In the genomic region with DNA sequence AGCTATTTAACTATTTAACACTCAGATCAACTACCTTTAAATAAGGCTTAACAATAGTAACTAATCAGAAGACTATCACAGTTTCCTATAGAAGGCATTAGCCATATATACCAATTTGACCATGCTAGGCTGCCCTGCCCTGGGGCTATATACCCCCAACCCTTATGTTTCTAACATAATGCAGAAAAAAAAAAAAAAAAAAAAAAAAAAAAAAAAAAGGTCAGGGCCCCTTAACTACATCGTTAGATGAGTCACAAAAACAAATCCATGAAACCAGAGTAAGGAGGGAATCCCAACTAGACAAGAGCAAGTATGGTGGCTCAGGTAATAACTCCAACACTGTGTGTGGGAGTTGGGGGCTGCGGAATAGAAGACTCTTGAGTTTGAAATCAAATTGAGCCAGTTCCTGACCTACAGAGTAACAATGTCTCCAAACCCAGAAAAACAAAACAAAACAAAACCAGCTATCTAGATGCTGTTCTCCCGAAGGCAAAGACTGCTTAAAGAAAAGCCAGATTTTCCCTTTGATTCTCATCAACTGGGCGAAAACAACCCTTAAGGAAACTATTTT, we compare ENCODE assay signal across 9 mouse cellular contexts. TPM values are rescaled to one million over a fixed set of nuclear protein-coding genes. Genes with fewer than 3 reads are reported as not detected.
DNase-seq lines count a peak whose midpoint lies in the region; ATAC-seq and TF ChIP-seq lines count a peak whose summit lies in the region.
"Had no signal": no experiment of that assay in that cellular context is flagged by ENCODE, and none has a peak within 500 bp of the region (broad histone marks: within the 10 kb centered on the region; RNA-seq: fewer than 3 reads in every experiment).

No protein-coding gene starts in this region.

- TF ChIP-seq POLR2A in bone marrow macrophage, adult 2 months (IDR thresholded peaks at IDR 0.05; ENCODE audit: borderline replicate concordance, low read depth, low read length), result no peak

- peaks cover 9% of the 10 kb centered on the region; the same call in 1 of the 2 replicates for H3K36me3 ChIP-seq in kidney, embryonic 15.5 days
- peaks cover 15% of the 10 kb centered on the region for H3K36me3 ChIP-seq in hindbrain, embryonic 14.5 days (replicated peaks; ENCODE audit: control insufficient read depth, insufficient read depth)
- no peaks in the 10 kb centered on the region for H3K36me3 ChIP-seq in midbrain, embryonic 15.5 days (replicated peaks)

- no peak for TF ChIP-seq CTCF in bone marrow macrophage, adult 2 months (IDR thresholded peaks at IDR 0.05; ENCODE audit: low read depth, low read length)

- peak overlapping the region; percentile 69 for H3K9ac ChIP-seq in kidney, embryonic 15.5 days
- peak overlapping the region; percentile 22; the same call in 1 of the 2 replicates for H3K9ac ChIP-seq in hindbrain, embryonic 14.5 days
- H3K9ac ChIP-seq in midbrain, embryonic 15.5 days, result peak overlapping the region; percentile 40; the same call in 1 of the 2 replicates

- no peak overlapping the region for H3K27ac ChIP-seq in kidney, embryonic 15.5 days
- H3K27ac ChIP-seq in bone marrow macrophage, adult 2 months (ENCODE audit: insufficient read depth, low read depth, low read length), result no peak overlapping the region
- H3K27ac ChIP-seq in hindbrain, embryonic 14.5 days, result no peak overlapping the region
- H3K27ac ChIP-seq in midbrain, embryonic 15.5 days, result no peak overlapping the region

- peak overlapping the region; percentile 91 for H3K4me3 ChIP-seq in kidney, embryonic 15.5 days (replicated peaks)
- H3K4me3 ChIP-seq in bone marrow macrophage, adult 2 months (ENCODE audit: insufficient read depth, low read length), result peak overlapping the region; percentile 89
- H3K4me3 ChIP-seq in hindbrain, embryonic 14.5 days (replicated peaks; ENCODE audit: low read length), result peak overlapping the region; percentile 43
- peak overlapping the region; percentile 80 for H3K4me3 ChIP-seq in midbrain, embryonic 15.5 days

- WGBS in kidney, embryonic 15.5 days, result 3% methylated on average over 4 of the region's 4 CpGs
- WGBS in hindbrain, embryonic 14.5 days, result 2% methylated on average over 4 of the region's 4 CpGs
- WGBS in midbrain, embryonic 15.5 days, result under 1% methylated on average over 4 of the region's 4 CpGs

- H3K4me2 ChIP-seq in kidney, embryonic 15.5 days, result peak overlapping the region; percentile 87
- H3K4me2 ChIP-seq in hindbrain, embryonic 14.5 days (replicated peaks), result peak overlapping the region; percentile 58
- peak overlapping the region; percentile 96 for H3K4me2 ChIP-seq in midbrain, embryonic 15.5 days

- peaks cover 22% of the 10 kb centered on the region for H3K4me1 ChIP-seq in kidney, embryonic 15.5 days
- peaks cover 3% of the 10 kb centered on the region; the same call in 1 of the 2 replicates for H3K4me1 ChIP-seq in bone marrow macrophage, adult 2 months (ENCODE audit: control insufficient read depth, insufficient read depth, low read length)
- H3K4me1 ChIP-seq in hindbrain, embryonic 14.5 days (replicated peaks; ENCODE audit: control insufficient read depth, insufficient read depth, low read length), result peaks cover 12% of the 10 kb centered on the region
- H3K4me1 ChIP-seq in midbrain, embryonic 15.5 days, result peaks cover 15% of the 10 kb centered on the region

- no peaks in the 10 kb centered on the region for H3K9me3 ChIP-seq in kidney, embryonic 15.5 days (replicated peaks)
- H3K9me3 ChIP-seq in hindbrain, embryonic 14.5 days (ENCODE audit: control insufficient read depth, low read length), result no peaks in the 10 kb centered on the region
- no peaks in the 10 kb centered on the region for H3K9me3 ChIP-seq in midbrain, embryonic 15.5 days

- no peak for ATAC-seq in kidney, embryonic 15.5 days (replicated peaks; ENCODE audit: low FRiP score)
- ATAC-seq in hindbrain, embryonic 14.5 days (ENCODE audit: low FRiP score), result no peak
- ATAC-seq in midbrain, embryonic 15.5 days (replicated peaks), result no peak

- no peak for DNase-seq in kidney, adult 8-10 months
- no peak for DNase-seq in hindbrain, embryonic 14.5 days (ENCODE audit: low spot score)
- DNase-seq in thymus, postnatal 25 days, result no peak
- DNase-seq in layer of hippocampus, adult 18-20 months (ENCODE audit: low spot score in 2 of 2), result no peak
- DNase-seq in thymus, postnatal 4 days, result no peak

- H3K27me3 ChIP-seq in kidney, embryonic 15.5 days, result no peaks in the 10 kb centered on the region
- no peaks in the 10 kb centered on the region for H3K27me3 ChIP-seq in hindbrain, embryonic 14.5 days (ENCODE audit: control insufficient read depth, insufficient read depth, low read length)
- H3K27me3 ChIP-seq in midbrain, embryonic 15.5 days (replicated peaks), result no peaks in the 10 kb centered on the region
- H3K27me3 ChIP-seq: Patski had no signal

RNA-seq across cellular contexts. Expression of gene Cenpp, which starts 0.7 kb away (rescaled TPM):
- polyA plus RNA-seq in kidney, embryonic 15.5 days (2015; fragmentation: Nextera tagmentation; extraction: Ambion mirVana), result 28.0 and 30.0 TPM in 2 replicates
- 6.9 and 8.3 TPM in 2 replicates for polyA plus RNA-seq in bone marrow macrophage, adult 2 months (2012; ENCODE audit: insufficient read depth, insufficient read length, missing spikeins)
- polyA plus RNA-seq in hindbrain, embryonic 14.5 days (2014; fragmentation: Nextera tagmentation; extraction: Ambion mirVana), result 8.1 and 8.3 TPM in 2 replicates
- polyA plus RNA-seq in midbrain, embryonic 15.5 days (2015; fragmentation: Nextera tagmentation; extraction: Ambion mirVana), result 5.7 and 6.2 TPM in 2 replicates
- total RNA-seq in layer of hippocampus, adult 18-20 months (2021), result 1 to 10 TPM in 1 of 2 experiments, under 1 TPM in 1; 0.52 to 1.3 TPM

RNA-seq across cellular contexts. Expression of gene Nol8, which starts 1.0 kb away (rescaled TPM):
- polyA plus RNA-seq in kidney, embryonic 15.5 days (2015; fragmentation: Nextera tagmentation; extraction: Ambion mirVana), result 16.3 and 20.6 TPM in 2 replicates
- polyA plus RNA-seq in bone marrow macrophage, adult 2 months (2012; ENCODE audit: insufficient read depth, insufficient read length, missing spikeins), result 8.7 and 13.0 TPM in 2 replicates
- 13.7 and 15.3 TPM in 2 replicates for polyA plus RNA-seq in hindbrain, embryonic 14.5 days (2014; fragmentation: Nextera tagmentation; extraction: Ambion mirVana)
- polyA plus RNA-seq in midbrain, embryonic 15.5 days (2015; fragmentation: Nextera tagmentation; extraction: Ambion mirVana), result 16.1 and 19.9 TPM in 2 replicates
- total RNA-seq in layer of hippocampus, adult 18-20 months (2021), result 10 to 100 TPM; 24.1 to 28.8 TPM

RNA-seq across cellular contexts. Expression of gene Iars, which starts 30.0 kb away (rescaled TPM):
- 83.0 and 83.7 TPM in 2 replicates for polyA plus RNA-seq in kidney, embryonic 15.5 days (2015; fragmentation: Nextera tagmentation; extraction: Ambion mirVana)
- 22.5 and 33.2 TPM in 2 replicates for polyA plus RNA-seq in bone marrow macrophage, adult 2 months (2012; ENCODE audit: insufficient read depth, insufficient read length, missing spikeins)
- polyA plus RNA-seq in hindbrain, embryonic 14.5 days (2014; fragmentation: Nextera tagmentation; extraction: Ambion mirVana), result 52.6 and 59.2 TPM in 2 replicates
- polyA plus RNA-seq in midbrain, embryonic 15.5 days (2015; fragmentation: Nextera tagmentation; extraction: Ambion mirVana), result 50.0 and 50.4 TPM in 2 replicates
- 10 to 100 TPM; 56.8 to 61.2 TPM for total RNA-seq in layer of hippocampus, adult 18-20 months (2021)

RNA-seq across cellular contexts. Expression of gene Ogn, which starts 44.0 kb away (rescaled TPM):
- 54.4 and 58.9 TPM in 2 replicates for polyA plus RNA-seq in kidney, embryonic 15.5 days (2015; fragmentation: Nextera tagmentation; extraction: Ambion mirVana)
- polyA plus RNA-seq in bone marrow macrophage, adult 2 months (2012; ENCODE audit: insufficient read depth, insufficient read length, missing spikeins), result not detected in 2 replicates
- 8.6 and 8.7 TPM in 2 replicates for polyA plus RNA-seq in hindbrain, embryonic 14.5 days (2014; fragmentation: Nextera tagmentation; extraction: Ambion mirVana)
- polyA plus RNA-seq in midbrain, embryonic 15.5 days (2015; fragmentation: Nextera tagmentation; extraction: Ambion mirVana), result 12.4 TPM in 2 replicates
- total RNA-seq in layer of hippocampus, adult 18-20 months (2021), result 1 to 10 TPM; 5.9 to 6.5 TPM
